Mouse (Mus musculus) E14TG2a.4 (cell line): ENCODE measurements around the gene Pdlim5.

ENCODE experiments used
- CTCF ChIP-seq: conservative IDR thresholded peaks from 2 replicates; pipeline ENCODE4 v1.5.1; 2014; ENCODE audit warnings: low read length
- NANOG ChIP-seq: IDR thresholded peaks from 2 replicates; pipeline ENCODE4 v1.6.1; 2014; ENCODE audit warnings: borderline replicate concordance, low read length, mixed read lengths
- POU5F1 ChIP-seq: IDR thresholded peaks from 2 replicates; pipeline ENCODE4 v1.6.1; 2014; ENCODE audit warnings: low read length, borderline replicate concordance

- TF ChIP-seq CTCF: no peak
- no peak for TF ChIP-seq NANOG
- TF ChIP-seq POU5F1: no peak
Observed at GRCm38 (mm10) chr3:142212821-142213220, 182.7 kb downstream of the Pdlim5 start.
